Mouse (Mus musculus): ENCODE data around the gene Maff.

The Maff gene

GRCm38 (mm10) chr15:79346051-79346793, at the start of gene Maff:
Gene Maff, plus strand, starts transcription at chr15:79346621.
- DNase-seq = peak; percentile 95

- DNase-seq = no peak
Measured at GRCm38 (mm10) chr15:79298553-79298952, 47.9 kb upstream of the Maff start.

GRCm38 (mm10) chr15:79299563-79300155, 46.8 kb upstream of the Maff start:
- no peak for DNase-seq

- DNase-seq = no peak
Measured at GRCm38 (mm10) chr15:79303725-79304124, 42.7 kb upstream of the Maff start.

GRCm38 (mm10) chr15:79304832-79305231, 41.6 kb upstream of the Maff start:
- DNase-seq = no peak

GRCm38 (mm10) chr15:79306043-79306637, 40.3 kb upstream of the Maff start:
- peak; percentile 93 for DNase-seq

GRCm38 (mm10) chr15:79307861-79308260, 38.6 kb upstream of the Maff start:
- DNase-seq = no peak

GRCm38 (mm10) chr15:79313848-79314369, 32.5 kb upstream of the Maff start:
- DNase-seq = no peak

- no peak for DNase-seq
Measured at GRCm38 (mm10) chr15:79321733-79322190, 24.7 kb upstream of the Maff start.

GRCm38 (mm10) chr15:79322281-79322990, 24.0 kb upstream of the Maff start:
- DNase-seq = no peak

- DNase-seq = peak; percentile 99
Measured at GRCm38 (mm10) chr15:79322991-79323790, 23.2 kb upstream of the Maff start.

GRCm38 (mm10) chr15:79323791-79324155, 22.6 kb upstream of the Maff start:
- peak; percentile 92 for DNase-seq

- DNase-seq = peak; percentile 91
Measured at GRCm38 (mm10) chr15:79324373-79324772, 22.0 kb upstream of the Maff start.

- peak; percentile 94 for DNase-seq
Measured at GRCm38 (mm10) chr15:79325742-79326141, 20.7 kb upstream of the Maff start.

- DNase-seq = no peak
Measured at GRCm38 (mm10) chr15:79326264-79326663, 20.2 kb upstream of the Maff start.

GRCm38 (mm10) chr15:79326971-79327961, 19.2 kb upstream of the Maff start:
- peak; percentile 96 for DNase-seq

GRCm38 (mm10) chr15:79328058-79328938, 18.1 kb upstream of the Maff start, which contains the start of gene Pla2g6:
Gene Pla2g6, minus strand, starts transcription at chr15:79328390.
- peak; percentile 100 for DNase-seq

GRCm38 (mm10) chr15:79328939-79329275, 17.5 kb upstream of the Maff start:
- DNase-seq = no peak

GRCm38 (mm10) chr15:79329346-79329978, 17.0 kb upstream of the Maff start:
- DNase-seq = no peak

- no peak for DNase-seq
Measured at GRCm38 (mm10) chr15:79329979-79330363, 16.4 kb upstream of the Maff start.
